Mouse (Mus musculus): ENCODE data around the gene Clybl.

The Clybl gene

GRCm38 (mm10) chr14:122367252-122367868 is 185.9 kb downstream of the Clybl start:
- no peak for DNase-seq

GRCm38 (mm10) chr14:122367882-122368418 is 186.4 kb downstream of the Clybl start:
- DNase-seq: no peak

- DNase-seq: peak in 1 of 2 experiments; percentile 9
Observed at GRCm38 (mm10) chr14:122368501-122368900, 187.0 kb downstream of the Clybl start.

GRCm38 (mm10) chr14:122371979-122372378 is 190.5 kb downstream of the Clybl start:
- DNase-seq: no peak

- no peak for DNase-seq
Observed at GRCm38 (mm10) chr14:122373458-122373857, 192.0 kb downstream of the Clybl start.

- DNase-seq: no peak
Observed at GRCm38 (mm10) chr14:122374285-122374997, 192.9 kb downstream of the Clybl start.

- no peak for DNase-seq
Observed at GRCm38 (mm10) chr14:122375070-122375811, 193.7 kb downstream of the Clybl start.

- no peak for DNase-seq
Observed at GRCm38 (mm10) chr14:122376482-122377143, 195.1 kb downstream of the Clybl start.

- no peak for DNase-seq
Observed at GRCm38 (mm10) chr14:122377681-122378080, 196.2 kb downstream of the Clybl start.

- no peak for DNase-seq
Observed at GRCm38 (mm10) chr14:122379076-122379475, 197.6 kb downstream of the Clybl start.

- peak in 1 of 2 experiments; percentile 57 for DNase-seq
Observed at GRCm38 (mm10) chr14:122379996-122380395, 198.5 kb downstream of the Clybl start.

- no peak for DNase-seq
Observed at GRCm38 (mm10) chr14:122380896-122381845, 199.7 kb downstream of the Clybl start.

GRCm38 (mm10) chr14:122382281-122382680 is 200.8 kb downstream of the Clybl start:
- no peak for DNase-seq

- DNase-seq: no peak
Observed at GRCm38 (mm10) chr14:122383931-122384330, 202.4 kb downstream of the Clybl start.

GRCm38 (mm10) chr14:122384447-122385237 is 203.1 kb downstream of the Clybl start:
- no peak for DNase-seq

GRCm38 (mm10) chr14:122385238-122385534 is 203.7 kb downstream of the Clybl start:
- DNase-seq: no peak

- no peak for DNase-seq
Observed at GRCm38 (mm10) chr14:122385758-122386157, 204.3 kb downstream of the Clybl start.

- no peak for DNase-seq
Observed at GRCm38 (mm10) chr14:122386281-122387130, 205.0 kb downstream of the Clybl start.

- no peak for DNase-seq
Observed at GRCm38 (mm10) chr14:122387781-122388180, 206.3 kb downstream of the Clybl start.

GRCm38 (mm10) chr14:122388431-122389031 is 207.0 kb downstream of the Clybl start:
- DNase-seq: no peak

Measured in kidney, postnatal 36 days (tissue).